Mouse (Mus musculus) bone marrow macrophage, adult 2 months (primary cell): ENCODE results near the gene Rab14.

Experiments
- CTCF ChIP-seq: IDR thresholded peaks from 2 replicates; pipeline ENCODE4 v1.5.1; 2012; ENCODE audit warnings: low read depth, mild to moderate bottlenecking, low read length, moderate library complexity
- POLR2A ChIP-seq: IDR thresholded peaks from 2 replicates; pipeline ENCODE4 v1.6.1; 2012; ENCODE audit warnings: mild to moderate bottlenecking, low read depth, low read length, borderline replicate concordance

DNA sequence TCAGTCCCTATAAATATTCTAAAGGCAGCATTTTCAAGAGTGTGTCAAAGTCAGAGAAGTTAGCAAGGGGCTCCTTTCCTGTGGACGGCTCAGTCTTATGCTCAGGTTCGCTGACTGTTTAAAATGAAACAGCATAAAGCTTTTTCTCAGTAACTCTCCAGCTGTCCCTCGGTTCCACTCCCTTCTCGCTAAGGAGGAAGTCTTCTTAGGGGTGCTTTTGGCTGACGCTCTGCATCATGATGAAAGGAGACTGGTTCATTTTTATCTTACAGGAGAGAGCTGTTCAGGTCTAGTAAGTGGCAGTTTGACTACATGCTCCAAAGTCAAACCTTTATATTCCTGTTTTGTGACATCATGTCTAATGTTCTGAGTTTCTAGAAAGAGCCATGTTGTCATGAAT lies 12.0 kb downstream of the Rab14 start:
- TF ChIP-seq CTCF (no peak), POLR2A (no peak)
